Mouse (Mus musculus) left cerebral cortex, postnatal 10 days (tissue): ENCODE measurements around the gene Adpgk. TPM values are rescaled to one million over a fixed set of nuclear protein-coding genes. Genes with fewer than 3 reads are reported as not detected.

Experiments
- DNase-seq, 2 experiments: peaks; one replicate each; pipeline ENCODE4 v3.0.0; 2021 to 2022; ENCODE audit warnings: low spot score in 2 of 2, mixed read lengths in 1 of 2; ENCODE audit errors: extremely low spot score in 1 of 2
- intact Hi-C: fragments of 180-260 bp; cut with DNase I; formaldehyde crosslinking; loops from one replicate; pipeline ENCODE4 v1.15.1; 2025
- total RNA-seq, 2 experiments: library from RNA; stranded (reverse); gene quantifications; 2 replicates each; pipeline ENCODE4 v1.2.3; 2021

The Adpgk gene
- total RNA-seq, 2 experiments from 2014 or later = 16.7 to 18.5 TPM

DNA sequence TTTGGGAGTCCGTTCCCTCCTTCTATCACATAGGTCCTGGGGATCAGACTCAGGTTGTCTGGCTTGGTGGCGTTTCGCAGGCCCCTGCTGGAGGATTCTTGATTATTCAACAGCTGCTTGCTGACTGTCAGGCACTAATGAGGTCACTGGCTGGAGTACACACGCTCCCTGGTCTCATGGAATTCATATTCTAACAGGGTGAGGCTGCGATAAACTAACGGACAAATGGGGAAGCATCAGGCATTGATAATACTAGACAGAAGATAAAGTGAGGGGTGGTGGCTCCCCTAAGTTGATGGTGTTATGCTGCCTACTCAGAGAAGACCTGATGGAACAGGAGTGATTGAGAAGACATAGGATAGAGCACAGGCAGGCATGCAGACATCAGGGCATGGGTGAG, 5.7 kb upstream of the Adpgk start:
- intact Hi-C loops = loop anchor here (10.0 kb wide), 1 partner anchor 381 kb away; no protein-coding TSS in a partner anchor
- DNase-seq = no peak

DNA sequence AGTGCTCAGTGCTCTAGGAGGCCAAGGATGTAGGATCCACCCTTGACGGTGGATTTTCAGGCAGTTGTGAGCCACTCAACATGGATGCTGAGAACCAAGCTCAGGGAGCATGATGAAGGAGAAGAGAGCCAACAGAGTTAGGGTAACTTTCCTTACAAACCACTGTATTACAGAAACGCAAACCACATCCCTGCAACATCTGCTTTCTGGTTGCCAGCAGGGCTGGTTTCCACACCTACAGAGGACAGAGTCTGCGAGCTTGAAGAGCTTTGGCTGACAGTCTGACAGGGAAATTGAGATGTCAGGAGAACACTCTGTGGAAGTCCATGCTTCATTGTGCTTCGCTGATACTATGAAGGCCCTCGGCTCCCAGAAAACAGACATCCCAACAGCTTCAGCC, 3.3 kb upstream of the Adpgk start:
- DNase-seq = no peak
- intact Hi-C loops = loop anchor here (10.0 kb wide), 1 partner anchor 383 kb away; no protein-coding TSS in a partner anchor

DNA sequence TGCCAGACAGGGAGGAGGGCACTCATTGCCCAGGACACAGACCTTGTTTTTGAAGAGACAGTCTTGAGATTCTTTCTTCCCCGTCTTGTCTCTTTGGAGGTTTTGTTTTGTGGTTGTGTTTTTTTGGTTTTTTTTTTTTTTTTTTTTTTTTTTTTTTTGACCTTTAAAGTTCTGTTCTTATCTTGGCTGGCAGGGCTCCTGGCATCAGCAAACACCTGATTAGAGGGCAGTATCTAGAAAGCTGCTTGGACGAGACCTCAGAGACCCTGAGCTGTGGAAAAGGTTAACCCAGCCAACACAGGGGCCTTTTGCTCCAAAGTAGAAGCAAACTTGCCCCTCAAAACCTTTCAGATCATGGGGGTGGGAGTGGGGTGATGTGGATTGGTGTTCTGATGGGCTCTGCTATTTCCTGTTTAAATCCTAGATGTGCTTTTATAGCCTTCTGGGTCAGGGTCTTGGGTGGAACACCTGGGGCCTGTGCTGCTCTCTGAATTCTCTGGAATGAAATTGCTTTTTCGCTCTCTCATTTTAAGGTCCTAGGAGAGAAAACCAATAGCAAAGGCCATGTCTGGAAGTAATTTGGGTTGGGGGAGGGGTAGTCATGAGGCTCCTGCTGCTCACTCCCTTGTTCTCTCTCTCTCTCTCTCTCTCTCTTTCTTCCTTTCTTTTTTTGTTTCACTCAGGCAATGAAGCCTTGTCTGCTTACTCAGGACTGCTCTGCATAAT, 2.5 kb upstream of the Adpgk start:
- no peak for DNase-seq
- intact Hi-C loops = loop anchor here (10.0 kb wide), 1 partner anchor 384 kb away; no protein-coding TSS in a partner anchor

DNA sequence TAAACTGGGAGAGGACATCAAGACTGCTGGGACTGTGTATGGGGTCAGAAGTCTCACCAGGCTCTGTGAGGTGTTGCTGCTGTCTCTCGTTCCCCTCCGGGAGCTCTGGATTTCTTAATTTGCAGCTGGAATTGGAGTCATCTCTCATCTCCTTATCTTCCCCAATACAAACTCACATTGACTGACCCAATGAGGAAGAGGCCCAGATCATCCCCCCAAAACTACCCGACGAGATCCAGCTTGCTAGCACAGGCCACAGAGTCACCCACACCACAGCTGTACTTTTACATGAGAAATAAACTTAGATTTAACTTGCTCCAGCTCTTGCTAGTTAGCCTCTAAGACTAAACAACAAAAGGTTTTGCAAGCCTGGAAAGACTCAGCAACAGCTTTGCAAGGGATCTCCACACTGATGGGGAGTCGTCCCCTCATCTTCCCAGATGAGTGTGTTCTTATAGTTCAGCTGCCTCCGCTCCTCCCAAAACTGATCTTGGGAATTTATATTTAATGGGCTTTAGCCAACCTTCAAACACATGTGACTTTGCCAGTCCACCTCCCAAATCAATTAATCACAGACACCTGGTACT, 1.7 kb upstream of the Adpgk start:
- no peak for DNase-seq
- intact Hi-C loops = loop anchor here (10.0 kb wide), 1 partner anchor 385 kb away; no protein-coding TSS in a partner anchor

DNA sequence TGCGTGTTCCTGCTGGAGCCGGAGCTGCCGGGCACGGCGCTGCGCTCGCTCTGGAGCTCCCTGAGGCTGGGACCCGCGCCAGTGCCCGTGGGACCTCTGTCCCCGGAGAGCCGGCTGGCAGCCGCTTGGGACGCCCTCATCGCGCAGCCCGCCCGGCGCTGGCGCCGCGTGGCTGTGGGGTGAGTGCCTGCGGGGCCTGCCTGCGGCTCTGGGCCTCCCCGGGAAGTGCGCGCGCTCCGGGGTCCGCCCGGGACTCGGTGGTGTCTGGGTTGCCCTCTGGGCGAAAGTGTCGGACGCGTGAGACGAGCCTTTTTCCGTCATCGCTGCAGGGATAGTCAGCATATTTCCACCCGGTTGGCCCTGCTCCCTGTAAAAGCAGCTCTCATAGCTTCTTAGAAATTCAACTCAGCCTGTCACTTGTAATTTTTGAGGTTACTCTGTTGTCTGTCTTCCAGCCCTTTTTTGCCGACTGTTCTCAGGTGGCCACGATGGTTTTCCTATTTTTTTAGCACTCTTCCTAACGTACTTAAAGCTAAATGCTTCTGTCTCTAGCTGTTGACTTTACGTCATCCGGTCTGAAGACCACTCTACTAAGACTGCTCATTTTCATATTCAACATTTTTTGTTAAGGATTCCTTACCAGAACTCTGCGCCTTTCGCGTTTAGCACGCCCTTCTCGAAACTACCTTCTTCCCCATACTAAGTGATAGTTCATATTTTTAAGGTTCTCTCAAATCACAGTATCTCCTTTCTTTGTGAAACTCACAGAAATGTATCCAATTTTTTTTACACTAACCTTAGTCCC, 532 bp downstream of the Adpgk start:
- intact Hi-C loops = no loop called here
- DNase-seq = no peak

DNA sequence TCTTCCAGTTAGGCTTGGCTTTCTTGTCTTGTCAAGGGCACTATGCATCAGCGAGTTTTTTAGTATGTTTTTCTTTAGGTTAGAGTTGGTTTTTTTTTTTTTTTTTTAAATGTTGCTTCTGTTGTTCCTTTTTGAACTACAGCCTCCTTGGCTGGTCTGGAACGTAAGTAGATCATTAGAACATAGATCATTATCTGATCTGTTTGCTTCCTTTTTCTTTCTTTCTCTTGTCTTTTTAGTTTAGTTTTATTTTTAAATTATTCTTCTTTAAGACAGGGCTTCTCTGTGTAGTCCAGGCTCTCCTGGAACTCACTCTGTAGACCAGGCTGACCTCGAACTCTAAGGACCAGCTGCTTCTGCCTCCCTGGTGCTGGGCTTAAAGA, 1.1 kb downstream of the Adpgk start:
- intact Hi-C loops = no loop called here
- no peak for DNase-seq

DNA sequence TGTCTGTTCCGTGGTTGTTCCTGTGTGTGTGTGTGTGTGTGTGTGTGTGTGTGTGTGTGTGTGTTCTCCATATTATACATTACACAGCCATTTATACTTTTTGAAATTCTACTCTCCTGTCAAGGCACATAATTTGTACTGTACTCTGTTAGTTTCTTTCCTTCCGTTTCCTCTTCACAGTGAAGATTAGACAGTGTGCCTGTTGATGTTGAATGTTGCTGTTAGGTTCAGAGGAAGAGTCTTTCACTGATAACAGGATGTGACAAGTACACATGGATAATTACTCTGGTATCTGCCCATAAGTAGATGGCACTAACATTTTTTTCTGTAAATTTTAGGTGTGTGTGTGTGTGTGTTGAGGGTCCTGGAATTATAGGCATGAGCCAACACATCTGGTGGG, 5.1 kb downstream of the Adpgk start:
- intact Hi-C loops = no loop called here
- no peak for DNase-seq

DNA sequence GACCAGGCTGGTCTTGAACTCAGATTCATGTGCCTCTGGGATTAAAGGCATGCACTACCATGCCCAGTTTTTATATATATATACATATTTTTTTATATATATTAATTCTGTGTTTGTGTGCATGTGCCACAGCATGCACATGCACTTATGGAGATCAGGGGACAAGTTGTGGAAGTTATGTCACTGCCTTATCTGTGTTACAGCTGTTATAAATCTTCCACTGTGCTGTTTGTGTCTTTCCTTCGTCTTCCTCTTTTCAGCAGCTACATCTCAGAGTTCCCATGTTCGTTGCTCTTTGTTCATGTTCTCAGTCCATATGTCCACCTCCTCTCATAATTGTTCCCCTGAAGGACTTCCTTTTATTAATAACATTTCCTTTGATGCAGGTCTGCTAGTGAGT, 16.5 kb downstream of the Adpgk start:
- DNase-seq = no peak
- intact Hi-C loops = no loop called here

DNA sequence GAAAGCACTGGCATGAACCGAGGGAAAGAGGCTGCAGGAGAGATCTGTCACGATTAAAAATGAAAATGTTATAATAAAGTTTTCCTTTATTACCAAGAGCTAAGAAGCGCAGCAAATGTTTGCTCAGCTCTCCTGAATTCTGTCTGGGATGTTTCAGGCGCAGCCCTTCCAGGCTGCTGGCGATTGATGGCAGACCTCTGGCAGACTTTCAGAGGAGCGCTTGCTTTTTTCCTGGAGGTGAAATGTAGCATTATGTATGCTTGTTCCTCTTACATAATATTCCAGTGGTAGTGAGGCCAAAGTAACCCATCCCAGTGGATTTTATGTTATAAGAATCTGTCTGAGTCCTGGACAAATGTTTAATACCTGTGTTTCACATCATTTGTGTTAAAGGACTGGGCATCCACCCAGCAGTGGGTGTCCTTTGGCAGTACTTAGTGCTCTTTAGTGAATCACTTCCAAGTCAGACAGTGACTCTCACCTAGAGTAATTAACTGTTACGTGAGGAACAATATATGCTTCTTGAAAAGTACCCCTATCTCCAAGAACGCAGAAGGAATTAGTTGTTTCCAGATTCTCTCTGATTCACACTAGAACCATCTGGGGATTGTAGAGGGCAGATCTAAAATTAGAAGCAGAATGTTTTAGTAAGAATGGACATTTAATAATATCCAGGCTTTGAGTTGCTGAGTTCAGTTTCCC, 19.4 kb downstream of the Adpgk start:
- no peak for DNase-seq
- intact Hi-C loops = no loop called here

DNA sequence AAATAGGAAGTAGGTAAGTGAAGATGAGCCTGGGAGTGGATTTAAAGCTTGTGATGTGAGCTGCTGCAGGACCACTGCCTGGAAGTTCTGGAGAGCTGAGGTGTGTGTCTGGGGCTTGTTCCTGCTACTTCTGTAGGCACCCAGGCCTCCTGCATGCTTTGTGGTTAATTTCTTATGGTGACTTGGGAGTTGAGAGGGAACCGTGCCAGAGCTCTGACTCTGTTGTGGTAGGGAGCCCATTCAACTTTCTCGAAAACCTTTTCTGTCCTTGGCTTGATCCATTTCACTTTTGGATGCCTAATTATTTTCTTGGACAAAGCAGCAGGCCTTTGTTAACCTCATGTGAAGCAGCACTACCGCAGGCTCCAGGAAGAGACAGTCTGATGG, 19.9 kb downstream of the Adpgk start:
- intact Hi-C loops = no loop called here

DNA sequence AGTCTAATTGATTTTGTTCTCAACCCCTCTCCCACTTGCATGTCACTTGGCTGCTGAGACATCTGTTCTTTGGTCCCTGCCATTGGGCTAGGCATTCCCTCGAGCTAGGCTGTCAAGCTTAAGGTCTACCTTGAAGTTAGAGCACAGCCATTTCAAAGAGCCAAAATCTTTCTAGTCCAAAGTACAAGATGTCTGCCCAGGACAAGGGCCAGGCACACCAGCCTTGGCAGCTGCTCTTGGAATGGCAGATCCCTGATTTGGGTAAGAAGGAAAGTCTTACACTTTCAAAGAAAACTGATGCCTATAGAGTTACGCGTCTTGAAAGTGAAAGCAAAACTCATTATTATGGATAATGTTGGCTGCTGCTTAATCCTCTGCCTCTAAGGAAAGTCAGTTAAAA, 24.8 kb downstream of the Adpgk start:
- intact Hi-C loops = no loop called here
- no peak for DNase-seq

More for the DNA sequence above, 19.9 kb downstream of the Adpgk start:
- no peak for DNase-seq

DNA sequence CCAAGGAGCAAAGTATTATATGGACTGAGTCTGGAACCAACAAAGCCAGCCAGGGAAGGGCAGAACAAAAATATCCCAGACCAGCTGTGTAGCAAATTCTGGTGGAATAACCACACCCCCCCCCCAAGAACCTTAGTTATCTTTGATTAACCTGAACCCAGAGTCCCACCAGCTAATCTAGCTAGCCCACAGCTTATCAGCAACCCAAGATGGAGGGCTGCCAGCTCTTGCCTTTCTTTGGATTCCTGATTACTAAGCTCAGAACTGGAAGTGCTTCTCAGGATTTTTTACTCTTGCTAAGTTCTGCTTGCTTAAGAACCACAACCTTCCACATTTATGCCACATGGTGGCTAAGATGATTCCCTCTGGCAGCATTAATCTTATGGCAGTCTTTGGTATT, 33.0 kb downstream of the Adpgk start:
- intact Hi-C loops = no loop called here

DNA sequence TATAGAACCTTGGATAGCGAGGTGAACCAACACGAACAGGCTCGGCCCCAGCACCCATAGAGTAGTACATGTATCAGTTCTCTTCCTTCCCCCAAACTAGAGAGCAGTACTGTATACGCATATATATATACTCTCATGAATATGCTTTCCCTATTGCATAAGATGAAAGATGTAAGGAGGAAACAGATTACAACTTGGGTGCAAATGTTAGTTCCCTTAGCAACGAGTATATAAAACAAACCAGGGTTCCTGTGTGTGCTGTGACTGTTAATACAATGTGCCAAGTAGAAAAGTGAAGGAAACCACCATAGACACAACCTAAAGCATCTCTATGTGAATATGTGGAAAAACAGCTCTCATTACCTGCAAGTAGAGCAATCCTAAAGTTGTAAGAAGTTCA, 38.7 kb downstream of the Adpgk start:
- intact Hi-C loops = no loop called here
- DNase-seq = no peak

More for the DNA sequence above, 33.0 kb downstream of the Adpgk start:
- DNase-seq = no peak

DNA sequence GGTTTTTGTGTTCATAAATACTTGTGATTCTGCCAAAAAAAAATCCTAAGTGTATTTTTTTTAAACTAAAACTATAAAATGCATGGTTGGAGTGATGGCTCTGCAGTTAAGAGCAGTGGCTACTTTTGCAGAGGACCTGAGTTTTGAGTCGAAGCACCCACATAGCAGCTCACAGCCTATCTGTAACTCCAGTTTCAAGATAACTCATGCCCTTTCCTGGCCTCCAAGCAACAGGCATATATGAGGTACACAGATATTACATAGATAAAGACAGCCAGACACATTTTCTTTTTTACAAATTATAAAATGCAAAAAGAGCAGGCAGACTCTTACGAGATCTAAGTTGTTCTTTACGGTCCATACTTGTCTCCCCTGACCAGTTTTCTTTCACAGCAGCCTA, 45.2 kb downstream of the Adpgk start:
- DNase-seq = no peak
- intact Hi-C loops = no loop called here

DNA sequence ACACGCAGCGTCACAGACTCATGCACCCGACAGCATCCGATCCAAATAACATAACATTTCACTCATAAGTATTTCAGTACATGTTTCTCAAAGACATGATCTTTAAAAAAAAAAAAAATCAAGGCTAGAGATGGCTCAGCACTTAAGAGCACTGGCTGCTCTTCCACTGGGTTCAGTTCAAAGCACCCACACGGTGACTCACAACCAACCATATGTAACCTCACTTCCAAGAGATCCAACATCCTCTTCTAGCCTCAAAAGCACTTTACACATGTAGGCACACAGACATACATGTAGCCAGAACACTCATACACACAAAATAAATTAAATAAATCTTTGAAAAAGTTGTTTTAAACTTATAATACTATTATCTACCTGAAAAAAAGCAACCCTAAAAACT, 46.5 kb downstream of the Adpgk start:
- intact Hi-C loops = no loop called here
- DNase-seq = no peak

DNA sequence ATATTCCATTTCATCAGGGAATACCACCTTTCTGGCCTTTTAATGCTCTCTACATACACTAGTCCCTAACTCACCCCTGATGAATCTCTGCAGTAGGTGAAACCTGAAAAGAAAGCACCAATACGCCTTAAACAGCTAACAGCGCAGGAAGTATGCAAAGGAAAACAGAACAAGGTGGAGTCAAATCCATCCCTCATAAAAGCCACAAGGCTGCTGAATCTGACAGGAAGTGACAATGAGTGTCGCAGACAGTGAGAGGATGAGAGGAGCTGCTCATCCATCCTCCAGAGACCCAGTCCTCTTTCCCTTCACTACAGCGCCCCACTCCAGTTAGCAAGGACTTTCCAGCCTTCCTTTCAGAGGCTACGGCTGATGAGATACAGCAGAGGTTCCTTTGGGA, 47.1 kb downstream of the Adpgk start:
- intact Hi-C loops = no loop called here

DNA sequence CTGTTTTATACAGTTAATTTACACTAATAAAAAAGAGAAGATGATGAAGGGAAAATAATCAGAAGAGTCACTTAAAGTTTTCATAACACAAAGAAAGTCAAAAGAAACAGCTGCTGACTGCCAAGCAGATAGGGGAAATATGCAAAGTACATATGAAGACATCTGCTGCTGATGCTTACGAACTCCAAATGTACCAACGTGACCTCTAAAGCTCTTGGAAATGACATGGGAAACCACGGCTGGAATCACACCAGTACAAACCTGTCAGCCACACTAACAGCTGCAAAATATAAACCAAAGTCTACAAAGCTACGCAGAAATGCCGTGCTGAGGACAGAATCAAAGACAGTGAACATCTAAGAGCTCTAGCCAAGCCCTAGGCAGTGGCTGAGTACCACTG, 47.7 kb downstream of the Adpgk start:
- DNase-seq = no peak
- intact Hi-C loops = no loop called here

More for the DNA sequence above, 47.1 kb downstream of the Adpgk start:
- no peak for DNase-seq

DNA sequence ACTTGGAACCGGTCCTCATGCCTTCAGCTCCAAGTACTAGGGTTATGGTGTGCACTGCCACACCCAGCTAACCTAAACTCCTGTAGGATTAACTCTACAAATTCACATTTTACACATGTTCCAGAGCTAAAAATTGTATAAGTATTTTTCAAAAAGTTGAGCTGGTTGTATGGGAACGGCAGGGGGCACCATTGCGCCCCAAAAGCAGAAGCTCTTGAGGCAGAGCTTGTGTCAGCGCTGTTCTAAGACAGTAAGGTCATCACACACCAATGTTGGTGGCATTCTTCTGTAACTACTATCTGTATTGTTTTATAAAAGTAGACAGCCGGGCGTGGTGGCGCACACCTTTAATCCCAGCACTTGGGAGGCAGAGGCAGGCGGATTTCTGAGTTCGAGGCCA, 48.6 kb downstream of the Adpgk start:
- DNase-seq = no peak
- intact Hi-C loops = loop anchor here (10.0 kb wide), 1 partner anchor 225 kb away; no protein-coding TSS in a partner anchor

DNA sequence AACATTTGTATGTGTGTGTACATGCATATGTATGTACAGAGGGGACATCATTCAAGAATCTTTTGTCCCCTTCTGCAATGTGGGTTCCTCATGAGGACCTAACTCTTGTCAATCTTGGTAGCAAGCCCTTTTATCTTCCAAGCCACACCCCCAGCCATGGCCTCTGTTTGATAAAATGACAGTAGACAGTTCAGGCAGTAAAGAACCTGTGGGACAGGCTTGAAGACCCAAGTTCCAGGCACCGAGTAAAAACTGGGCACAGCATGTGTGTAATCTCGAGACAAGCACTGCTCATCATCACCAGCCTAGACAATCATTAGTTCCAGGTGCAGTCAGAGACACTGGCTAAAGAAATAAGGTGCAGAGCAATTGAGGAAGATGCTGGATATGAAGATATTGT, 54.8 kb downstream of the Adpgk start:
- intact Hi-C loops = loop anchor here (10.0 kb wide), 1 partner anchor 219 kb away; no protein-coding TSS in a partner anchor

More for the DNA sequence above, 54.8 kb downstream of the Adpgk start:
- no peak for DNase-seq
